Mouse (Mus musculus) liver, postnatal 0 days (tissue): Measurements from ENCODE around the gene Vcp.

Experiments
- CTCF ChIP-seq: sonication (generic); IDR thresholded peaks from 2 replicates; pipeline ENCODE4 v1.5.1; 2016; ENCODE audit warnings: antibody characterized with exemption, low read depth
- EP300 ChIP-seq: IDR thresholded peaks from 2 replicates; pipeline ENCODE4 v1.6.1; 2016; ENCODE audit warnings: antibody characterized with exemption, low read depth, mild to moderate bottlenecking

DNA sequence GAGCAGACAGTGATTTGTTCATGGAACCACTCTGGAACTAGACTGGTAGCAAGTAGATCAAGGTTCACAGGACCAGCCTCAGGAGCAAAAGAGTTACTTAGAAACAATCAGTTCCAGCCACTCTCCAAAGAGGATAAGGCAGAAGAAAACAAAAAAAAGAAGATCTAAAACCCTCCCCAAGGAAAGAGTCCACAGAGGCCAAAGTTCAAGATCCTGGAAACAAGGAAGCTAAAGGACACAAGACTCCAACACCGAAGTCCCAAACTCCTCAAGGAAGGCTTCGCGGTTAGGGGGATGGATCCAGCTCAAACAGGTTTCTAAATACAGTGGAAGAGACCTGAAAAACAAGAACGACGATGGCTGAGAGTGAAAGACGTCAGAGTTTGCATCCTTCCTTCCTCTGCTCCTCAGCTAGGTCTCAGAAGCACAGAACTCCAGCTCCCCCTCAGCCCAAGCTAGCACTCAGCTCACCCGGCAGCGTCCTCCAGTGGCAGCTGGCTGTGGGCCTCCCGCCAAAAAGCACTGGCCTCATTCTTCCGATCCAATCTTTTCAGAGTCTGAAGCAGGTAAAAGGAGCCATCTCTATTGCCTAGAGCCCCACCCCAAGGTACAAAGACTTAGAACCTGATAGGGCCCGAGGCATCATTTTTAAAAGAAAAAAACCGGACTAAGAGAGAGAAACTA lies 2.6 kb upstream of the Vcp start:
- no peak for TF ChIP-seq CTCF
- no peak for TF ChIP-seq EP300
